Mouse (Mus musculus): Measurements from ENCODE around the gene Nfxl1. TPM values are rescaled to one million over a fixed set of nuclear protein-coding genes. Genes with fewer than 3 reads are reported as not detected.
"Not testable (repeated sequence)": the region's sequence is repeated elsewhere in the genome, so short reads cannot be mapped to it uniquely, and the experiment has no call there.

Nfxl1 gene
- total RNA-seq (2021): 1 to 10 TPM; 3.0 to 3.6 TPM
- long read RNA-seq, experiment 1, partial matches to known transcripts: 0 of 5 reads
- long read RNA-seq, experiment 1, other reads (novel, unspliced or antisense): 2 of 5 reads
- long read RNA-seq, experiment 2, partial matches to known transcripts: 0 of 3 reads
- long read RNA-seq, experiment 2, other reads (novel, unspliced or antisense): 0 of 3 reads

GRCm38 (mm10) chr5:72559544-72560049 lies at the start of gene Nfxl1:
TSS of gene Nfxl1 (minus strand) at chr5:72559684.
- DNase-seq (ENCODE audit: low spot score): peak; percentile 97

- DNase-seq (ENCODE audit: low spot score): no peak
Observed at GRCm38 (mm10) chr5:72603138-72603537, 43.7 kb upstream of the Nfxl1 start.

DNA sequence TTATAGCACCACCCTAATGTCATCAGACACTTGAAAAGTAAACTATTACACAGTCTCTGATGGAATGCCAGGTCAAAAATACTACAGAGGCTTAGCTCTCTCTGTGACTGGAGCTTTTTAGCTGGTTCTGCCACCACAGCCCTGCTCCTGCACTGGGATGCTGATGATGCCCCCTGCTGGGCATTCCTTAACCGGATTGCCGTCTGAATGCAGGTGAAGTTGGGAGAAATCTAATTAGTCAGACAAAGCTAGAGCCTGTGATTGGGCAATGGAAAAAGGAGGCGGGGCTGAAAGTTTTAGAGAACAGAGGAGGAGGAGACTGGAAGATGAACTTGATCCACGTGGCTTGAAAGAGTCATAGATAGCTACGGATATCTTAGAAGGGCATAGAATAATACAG lies 41.5 kb upstream of the Nfxl1 start:
- DNase-seq (ENCODE audit: low spot score): peak; percentile 14

GRCm38 (mm10) chr5:72587192-72587681 lies 27.8 kb upstream of the Nfxl1 start, which contains the start of gene Gm5868:
TSS of gene Gm5868 (minus strand) at chr5:72587551.
- no peak for DNase-seq (ENCODE audit: low spot score)

GRCm38 (mm10) chr5:72586667-72587191 lies 27.2 kb upstream of the Nfxl1 start:
- not testable (repeated sequence) for DNase-seq (ENCODE audit: low spot score)

GRCm38 (mm10) chr5:72586122-72586521 lies 26.6 kb upstream of the Nfxl1 start:
- not testable (repeated sequence) for DNase-seq (ENCODE audit: low spot score)

DNA sequence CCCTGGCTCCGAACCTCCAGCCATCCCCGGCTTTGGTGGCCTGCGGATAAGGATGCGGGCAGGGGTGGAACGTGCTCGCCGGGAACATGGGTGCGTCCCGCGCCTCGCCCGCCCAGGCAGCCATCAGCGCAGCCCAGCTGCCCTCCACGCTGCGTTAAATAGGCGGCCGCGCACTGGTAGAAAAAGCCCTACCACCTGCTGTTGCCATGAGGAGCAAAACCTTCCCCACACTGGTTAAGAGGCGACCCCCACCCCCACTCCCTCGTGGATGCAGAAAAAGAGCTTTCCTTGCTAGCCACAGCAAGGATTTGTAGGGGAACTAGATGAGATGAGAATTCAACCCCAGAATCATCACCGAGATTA lies 21.5 kb upstream of the Nfxl1 start, which contains the start of gene Zar1:
Gene Zar1 (minus strand): TSS at position 285 of the 363 bp plus-strand sequence.
- DNase-seq (ENCODE audit: low spot score): not testable (repeated sequence)

DNA sequence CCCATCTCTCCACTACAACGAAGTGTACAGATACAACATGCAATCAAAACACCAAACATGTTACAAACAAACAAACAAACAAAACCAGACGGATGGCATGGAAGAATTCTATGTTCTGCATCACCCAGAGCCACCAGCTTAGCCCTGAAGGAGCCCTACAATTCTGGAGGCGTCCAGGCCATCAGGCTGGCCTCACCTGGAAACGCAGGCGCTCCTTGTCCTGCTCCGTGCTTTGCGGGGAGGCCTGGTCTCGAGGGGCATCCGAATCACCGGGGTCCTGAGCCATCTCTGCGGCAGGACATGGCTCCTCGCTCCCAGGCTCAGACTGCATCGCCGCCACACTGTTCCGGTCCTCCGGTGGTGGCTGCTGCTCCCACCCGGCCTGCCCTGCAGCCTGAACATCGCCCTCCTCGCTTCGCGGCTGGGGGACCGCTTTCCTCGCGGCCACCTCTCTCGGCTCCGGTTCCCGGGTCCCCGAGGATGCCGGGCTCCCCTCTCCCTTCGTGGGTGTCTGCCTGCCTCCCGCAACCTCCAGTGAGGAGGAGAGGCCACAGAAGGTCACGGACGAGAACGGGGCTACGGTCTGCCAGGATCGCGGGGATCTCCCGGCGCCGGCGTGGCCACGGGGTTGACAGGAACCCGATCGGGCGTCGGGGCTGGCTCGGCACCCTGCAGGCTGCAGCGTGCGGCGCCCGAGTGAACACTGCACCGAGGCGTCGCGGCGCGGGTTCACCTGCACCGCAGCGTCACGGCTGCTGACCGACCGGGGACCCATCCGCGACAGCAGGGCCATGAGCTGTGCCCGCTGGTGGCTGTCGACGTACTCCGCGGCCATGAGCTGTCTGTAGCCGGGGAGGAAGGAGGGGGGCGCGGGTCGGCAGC lies 20.8 kb upstream of the Nfxl1 start:
- not testable (repeated sequence) for DNase-seq (ENCODE audit: low spot score)

- DNase-seq (ENCODE audit: low spot score): not testable (repeated sequence)
Observed at GRCm38 (mm10) chr5:72579599-72579998, 20.1 kb upstream of the Nfxl1 start.

DNA sequence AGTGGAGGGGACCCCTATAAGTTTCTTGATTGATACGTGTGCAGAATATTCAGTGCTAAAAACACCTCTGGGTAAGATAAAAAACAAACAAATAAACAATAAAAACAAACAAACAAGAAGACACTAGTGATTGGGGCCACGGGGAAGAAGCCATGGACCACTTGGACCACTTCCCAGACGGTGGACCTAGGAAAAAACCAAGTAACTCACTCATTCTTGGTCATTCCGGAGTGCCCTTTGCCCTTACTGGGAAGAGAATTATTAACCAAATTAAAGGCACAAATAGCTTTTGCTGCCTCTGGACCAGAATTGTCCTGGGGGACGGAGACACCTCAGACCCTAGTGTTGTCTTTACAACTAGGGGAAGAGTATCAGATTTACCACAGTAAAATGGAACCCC lies 6.1 kb upstream of the Nfxl1 start:
- DNase-seq (ENCODE audit: low spot score): no peak

- not testable (repeated sequence) for DNase-seq (ENCODE audit: low spot score)
Observed at GRCm38 (mm10) chr5:72563183-72563582, 3.7 kb upstream of the Nfxl1 start.

- no peak for DNase-seq (ENCODE audit: low spot score)
Observed at GRCm38 (mm10) chr5:72560976-72561628, 1.6 kb upstream of the Nfxl1 start.

- DNase-seq (ENCODE audit: low spot score): no peak
Observed at GRCm38 (mm10) chr5:72558716-72559526, 563 bp downstream of the Nfxl1 start.

GRCm38 (mm10) chr5:72556245-72556644 lies 3.2 kb downstream of the Nfxl1 start:
- DNase-seq (ENCODE audit: low spot score): no peak

DNA sequence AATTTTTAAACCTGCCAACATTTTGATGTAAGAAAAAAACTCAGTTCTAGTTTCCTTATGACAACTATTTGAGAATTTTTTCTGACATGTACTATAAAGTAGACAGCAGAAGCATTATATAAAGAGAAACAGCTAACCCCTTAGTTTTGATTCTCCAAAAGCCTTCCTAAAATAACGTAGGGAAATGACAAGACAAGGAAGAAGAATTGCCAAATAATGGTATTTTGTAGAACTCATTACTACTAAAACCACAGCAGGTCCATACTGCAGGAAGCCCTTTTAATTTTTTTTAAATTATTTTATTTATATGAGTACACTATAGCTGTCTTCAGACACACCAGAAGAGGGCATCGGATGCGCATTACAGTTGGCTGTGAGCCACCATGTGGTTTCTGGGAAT lies 8.3 kb downstream of the Nfxl1 start:
- DNase-seq (ENCODE audit: low spot score): no peak

DNA sequence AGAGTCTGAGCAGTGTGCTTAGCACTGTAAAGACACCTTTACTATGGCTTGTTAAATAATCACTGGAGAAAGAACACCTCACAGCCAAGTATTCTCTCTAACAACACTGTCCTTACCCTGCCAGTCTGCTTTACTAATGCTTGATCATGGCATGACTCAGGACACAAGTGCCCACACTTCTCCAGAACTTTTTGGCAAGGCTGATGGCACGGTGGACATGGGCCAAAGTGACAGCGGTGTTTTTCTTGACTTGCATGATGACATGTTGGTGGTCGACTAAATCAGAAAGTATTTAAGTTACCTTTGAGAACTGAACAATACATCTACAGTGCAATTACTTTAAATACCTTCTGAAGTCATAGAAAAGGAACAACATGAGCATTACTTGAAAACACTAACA lies 30.6 kb downstream of the Nfxl1 start:
- no peak for DNase-seq (ENCODE audit: low spot score)

GRCm38 (mm10) chr5:72513808-72514207 lies 45.7 kb downstream of the Nfxl1 start:
- DNase-seq (ENCODE audit: low spot score): no peak

- DNase-seq (ENCODE audit: low spot score): no peak
Observed at GRCm38 (mm10) chr5:72505740-72506139, 53.7 kb downstream of the Nfxl1 start.

DNA sequence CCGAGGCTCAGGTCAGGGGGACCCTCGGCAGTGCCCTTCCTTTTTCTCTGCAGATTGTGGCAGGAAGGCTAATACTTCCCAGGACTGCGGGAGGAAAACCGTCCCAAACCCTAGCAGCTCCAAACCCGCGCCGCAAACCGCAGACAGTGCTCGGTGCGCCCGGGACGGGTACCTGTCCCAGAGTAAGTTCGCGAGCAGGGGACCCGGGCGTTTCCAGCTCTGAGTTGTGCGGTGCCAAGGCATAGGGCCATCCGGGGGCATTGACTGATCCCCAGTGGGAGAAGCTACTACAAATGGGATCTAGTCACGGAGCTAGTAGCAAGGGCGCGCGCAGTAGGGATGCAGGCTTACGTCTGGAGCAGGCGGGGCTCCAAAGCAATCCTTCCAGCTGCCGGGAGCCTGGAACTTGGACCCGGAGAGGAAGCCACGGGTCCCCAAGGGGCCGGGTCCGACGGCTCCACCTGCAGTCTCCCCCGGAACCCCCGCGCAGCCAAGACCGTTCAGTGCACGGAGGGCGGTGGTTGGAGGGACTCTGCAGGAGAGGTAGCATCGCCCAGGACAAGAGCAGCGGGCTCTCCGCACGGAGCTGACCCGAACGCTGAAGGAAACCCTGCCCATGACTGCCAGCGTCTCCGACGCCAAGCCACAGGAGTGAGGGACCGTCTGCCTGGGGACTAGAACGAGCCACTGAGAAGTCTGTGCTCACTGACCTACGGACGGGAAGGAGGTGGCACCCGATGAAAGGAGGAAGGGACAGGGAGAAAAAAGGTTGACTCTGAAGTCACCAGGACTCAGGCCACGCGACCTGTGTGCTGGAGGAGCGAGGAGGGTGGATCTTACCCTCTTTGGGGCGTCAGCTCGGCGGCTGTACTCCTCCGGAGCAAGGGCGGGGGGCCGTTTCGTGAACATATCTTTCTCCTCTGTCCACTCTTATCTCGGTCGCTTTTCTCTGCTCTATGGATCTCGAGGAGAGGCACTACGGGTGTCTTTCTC lies 55.7 kb downstream of the Nfxl1 start, which contains the start of gene Corin:
Gene Corin (minus strand): TSS at position 943 of the 993 bp plus-strand sequence.
- no peak for DNase-seq (ENCODE audit: low spot score)

Measured in gastrocnemius, adult 18-20 months (tissue).